Mouse (Mus musculus) kidney, embryonic 14.5 days (tissue): Measurements from ENCODE around the gene Scg5. TPM values are rescaled to one million over a fixed set of nuclear protein-coding genes. Genes with fewer than 3 reads are reported as not detected.

Experiments
- ATAC-seq: fragments of 200-750 bp; cut with Nextera tagmentation; 2 replicates; pipeline ENCODE4 v1.8.0; 2017; ENCODE audit warnings: moderate number of reproducible peaks, mild to moderate bottlenecking, moderate TSS enrichment, moderate library complexity; ENCODE audit not compliant: low FRiP score, low TSS enrichment
- H3K27ac ChIP-seq: fragments of 300-500 bp; sonication (generic); 2 replicates; pipeline ENCODE4 v1.5.1; 2014; ENCODE audit warnings: low read depth, mild to moderate bottlenecking, low read length, moderate library complexity, mixed read lengths
- H3K27me3 ChIP-seq: fragments of 300-500 bp; sonication (generic); 2 replicates; pipeline ENCODE4 v1.6.1; 2014; ENCODE audit warnings: mild to moderate bottlenecking, low read length; ENCODE audit not compliant: control insufficient read depth, insufficient read depth
- H3K36me3 ChIP-seq: fragments of 300-500 bp; sonication (generic); 2 replicates; pipeline ENCODE4 v1.6.1; 2014; ENCODE audit warnings: low read length, mixed read lengths; ENCODE audit not compliant: control insufficient read depth, insufficient read depth
- H3K4me1 ChIP-seq: fragments of 300-500 bp; sonication (generic); 2 replicates; pipeline ENCODE4 v1.6.1; 2014; ENCODE audit warnings: low read length, mixed read lengths; ENCODE audit not compliant: control insufficient read depth, insufficient read depth
- H3K4me2 ChIP-seq: fragments of 300-500 bp; sonication (generic); replicated peaks from 2 replicates; pipeline ENCODE4 v1.6.1; 2014; ENCODE audit warnings: low read depth, mild to moderate bottlenecking, low read length
- H3K4me3 ChIP-seq: fragments of 300-500 bp; sonication (generic); 2 replicates; pipeline ENCODE4 v1.5.1; 2014; ENCODE audit warnings: mild to moderate bottlenecking, low read length
- H3K9ac ChIP-seq: fragments of 300-500 bp; sonication (generic); 2 replicates; pipeline ENCODE4 v1.6.1; 2014; ENCODE audit warnings: low read depth, mild to moderate bottlenecking, low read length, moderate library complexity
- H3K9me3 ChIP-seq: fragments of 300-500 bp; sonication (generic); 2 replicates; pipeline ENCODE4 v1.6.1; 2016; ENCODE audit warnings: low read length; ENCODE audit not compliant: control insufficient read depth
- WGBS: fragments of 180-500 bp; shearing (Covaris S2); extraction: QIAGEN DNeasy Blood & Tissue Kit; methylation state at CpG from one replicate; pipeline ENCODE4 v1.1.7; 2014; 5-methylcytosine and 5-hydroxymethylcytosine counted together
- polyA plus RNA-seq: library from polyadenylated mRNA; unstranded; fragments of >200 nt; fragmentation: Nextera tagmentation; extraction: Ambion mirVana; gene quantifications from 2 replicates; pipeline ENCODE4 v1.2.1, GENCODE M21; 2014

Scg5 gene
- polyA plus RNA-seq, 1 experiment from 2014 or later, result 6.8 TPM

- Histone ChIP-seq H3K27ac (no peak overlapping the region), H3K27me3 (no peaks in the 10 kb centered on the region), H3K9ac (no peak overlapping the region), H3K36me3 (no peaks in the 10 kb centered on the region), H3K4me2 (no peak overlapping the region), H3K9me3 (no peaks in the 10 kb centered on the region), H3K4me1 (no peaks in the 10 kb centered on the region), H3K4me3 (no peak overlapping the region)
- no peak for ATAC-seq
- WGBS, result 90% methylated on average over 3 of the region's 3 CpGs
These were observed 100.3 kb downstream of the Scg5 start for GRCm38 (mm10) chr2:113728581-113728980.

Other genes starting within 250 kb of the Scg5 start
- gene Grem1, start 70.5 kb downstream of the Scg5 start, polyA plus RNA-seq, result 0.17 and 0.31 TPM in 2 replicates
- gene Arhgap11a, start 19.5 kb upstream of the Scg5 start, polyA plus RNA-seq, result 6.4 and 7.1 TPM in 2 replicates
- gene Gjd2, start 184.5 kb upstream of the Scg5 start, polyA plus RNA-seq, result not detected in 2 replicates
- gene Actc1, start 224.4 kb upstream of the Scg5 start, polyA plus RNA-seq, result 12.3 and 12.6 TPM in 2 replicates